Mouse (Mus musculus) kidney, adult 11 months (tissue): ENCODE data around the gene Gm20388.
"Not testable (repeated sequence)": the region's sequence is repeated elsewhere in the genome, so short reads cannot be mapped to it uniquely, and the experiment has no call there.

ENCODE experiments used
- DNase-seq: peaks from one replicate; pipeline ENCODE4 v3.0.0; 2022

Gm20388 gene

GRCm38 (mm10) chr8:121424600-121424999 is 1514.0 kb downstream of the Gm20388 start:
- no peak for DNase-seq

DNA sequence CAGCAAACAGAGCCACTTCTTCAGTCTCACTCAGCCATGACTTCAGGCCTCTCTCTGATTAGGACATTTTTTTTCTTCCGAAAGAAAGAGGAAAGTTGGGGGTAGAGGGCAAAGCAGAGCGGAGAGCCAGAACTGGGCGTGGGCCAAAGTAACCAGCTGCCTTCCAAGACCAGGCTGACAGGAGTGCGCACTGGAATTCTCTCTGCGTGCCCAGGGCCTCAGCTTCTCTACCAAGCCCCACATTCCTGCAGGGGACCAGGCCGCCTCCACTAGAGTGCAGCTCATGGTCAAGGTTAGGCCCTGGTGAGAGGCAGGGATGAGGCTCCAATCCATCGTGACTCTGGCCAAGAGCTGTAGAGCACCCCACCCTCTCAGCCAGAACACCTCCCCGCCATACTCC is 1520.9 kb downstream of the Gm20388 start:
- DNase-seq: no peak

GRCm38 (mm10) chr8:121433466-121433865 is 1522.8 kb downstream of the Gm20388 start:
- no peak for DNase-seq

- DNase-seq: no peak
Observed at GRCm38 (mm10) chr8:121436656-121437055, 1526.0 kb downstream of the Gm20388 start.

- no peak for DNase-seq
Observed at GRCm38 (mm10) chr8:121437506-121437905, 1526.9 kb downstream of the Gm20388 start.

DNA sequence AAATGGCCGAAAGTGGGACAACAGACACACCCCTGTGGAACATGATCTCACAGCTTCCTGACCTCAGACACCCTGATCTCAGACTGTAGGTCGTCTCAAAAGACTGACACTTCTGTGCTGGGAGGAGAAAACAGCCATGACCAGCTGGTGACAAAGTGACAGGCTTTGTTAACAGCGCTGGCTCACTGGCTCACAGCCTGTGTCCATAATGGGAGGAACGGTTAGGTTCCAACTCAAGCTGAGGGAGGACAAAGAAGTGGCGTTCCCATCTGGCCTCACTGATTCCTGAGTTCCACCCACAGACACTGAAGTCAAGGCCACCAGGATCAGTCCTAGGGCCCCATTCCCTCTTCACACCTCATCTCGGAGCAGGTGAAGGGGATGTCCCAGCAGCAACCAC is 1527.5 kb downstream of the Gm20388 start:
- no peak for DNase-seq

DNA sequence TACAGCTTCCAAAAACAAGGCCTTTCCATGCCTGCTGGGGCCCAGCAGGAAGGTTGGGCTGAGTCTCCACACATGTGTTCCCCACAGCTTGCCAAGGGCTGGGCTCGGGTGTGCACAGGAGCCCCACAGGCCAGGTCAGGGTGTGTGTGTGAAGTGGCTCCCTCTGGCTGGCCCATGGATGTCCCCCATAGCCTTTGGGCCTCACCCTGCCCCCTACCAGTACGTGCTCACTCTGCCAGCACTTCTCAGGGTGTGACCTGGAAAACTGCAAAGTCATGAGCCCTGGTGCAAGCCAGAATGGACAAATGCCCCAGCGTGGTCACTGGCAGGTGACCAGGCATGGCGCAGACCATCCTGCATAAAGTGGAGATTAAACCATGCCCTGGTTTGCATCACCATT is 1528.7 kb downstream of the Gm20388 start:
- DNase-seq: no peak

GRCm38 (mm10) chr8:121443361-121443760 is 1532.7 kb downstream of the Gm20388 start:
- no peak for DNase-seq

GRCm38 (mm10) chr8:121444521-121444920 is 1533.9 kb downstream of the Gm20388 start:
- DNase-seq: not testable (repeated sequence)

GRCm38 (mm10) chr8:121445027-121445471 is 1534.4 kb downstream of the Gm20388 start:
- no peak for DNase-seq

DNA sequence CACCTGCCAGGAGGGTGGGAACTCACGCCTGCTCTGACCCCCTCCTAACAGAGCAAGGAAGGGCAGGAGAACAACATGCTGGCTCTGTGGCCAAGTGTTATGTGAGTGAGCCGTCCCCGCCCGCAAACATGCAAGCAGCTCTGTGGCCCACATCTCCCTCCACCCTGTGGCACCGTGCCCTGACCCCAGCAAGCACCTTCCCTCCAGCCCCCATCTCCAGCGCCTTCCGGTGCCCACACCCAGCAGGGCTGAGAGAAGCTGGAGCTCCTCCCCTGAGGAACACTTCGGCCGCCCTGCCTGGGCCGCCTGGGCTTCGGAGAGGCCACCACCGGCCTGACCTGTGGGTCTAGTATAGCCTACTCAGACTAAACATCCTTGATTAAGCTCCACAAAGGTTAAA is 1535.5 kb downstream of the Gm20388 start:
- no peak for DNase-seq

- no peak for DNase-seq
Observed at GRCm38 (mm10) chr8:121446862-121447261, 1536.2 kb downstream of the Gm20388 start.

DNA sequence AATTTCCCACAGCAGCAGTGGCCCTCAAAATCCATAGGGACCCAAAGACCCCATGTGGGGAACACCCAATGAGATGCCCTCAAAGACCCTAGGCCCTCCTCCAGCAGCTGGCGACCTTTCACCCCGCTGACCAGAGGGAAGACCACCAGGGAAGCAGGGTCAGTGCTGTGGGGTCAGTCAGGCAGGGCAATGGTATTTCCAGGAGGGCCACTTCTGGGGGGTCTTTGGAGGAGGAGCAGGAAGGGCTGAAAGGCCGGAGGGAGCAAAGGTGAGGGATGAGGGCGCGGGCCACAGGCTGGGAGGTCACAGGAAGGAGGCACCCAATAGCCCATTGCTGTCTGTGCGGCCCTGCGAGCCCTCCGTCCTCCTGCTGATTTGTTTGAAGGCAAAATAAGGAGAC is 1539.6 kb downstream of the Gm20388 start:
- DNase-seq: no peak

DNA sequence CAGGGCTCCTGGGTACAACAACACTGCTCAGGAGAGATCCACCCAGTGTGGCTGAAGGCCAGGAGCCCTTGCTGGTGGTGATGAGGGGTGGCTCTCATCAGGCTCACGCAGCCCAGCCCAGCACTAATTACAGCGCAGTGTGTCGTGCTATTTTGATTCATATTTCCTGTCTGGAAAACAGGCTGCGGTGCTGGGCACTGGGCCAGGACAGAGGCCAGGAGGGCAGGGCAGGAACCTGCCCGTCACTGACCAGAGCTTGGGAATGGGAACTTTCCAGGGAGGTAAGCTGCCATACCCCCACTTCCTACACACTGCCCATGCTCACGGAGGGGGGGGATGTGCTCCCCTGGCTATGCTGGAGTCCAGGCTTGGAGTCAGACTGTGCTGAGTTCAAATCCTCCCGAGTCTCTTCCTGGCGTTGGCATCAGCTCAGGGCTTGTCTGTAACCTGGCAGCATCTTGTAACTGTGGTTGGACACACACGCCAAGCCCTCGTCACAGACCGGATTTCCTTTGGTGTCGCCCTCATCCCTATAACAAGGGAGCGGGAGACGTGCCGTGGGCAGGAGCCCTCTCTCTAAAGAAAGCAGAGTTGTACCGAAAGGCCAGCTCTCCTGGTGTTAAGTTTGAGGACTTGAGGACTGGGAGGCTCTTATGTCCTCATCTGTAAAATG is 1540.9 kb downstream of the Gm20388 start:
- peak; percentile 87 for DNase-seq

GRCm38 (mm10) chr8:121454737-121455136 is 1544.1 kb downstream of the Gm20388 start:
- no peak for DNase-seq

DNA sequence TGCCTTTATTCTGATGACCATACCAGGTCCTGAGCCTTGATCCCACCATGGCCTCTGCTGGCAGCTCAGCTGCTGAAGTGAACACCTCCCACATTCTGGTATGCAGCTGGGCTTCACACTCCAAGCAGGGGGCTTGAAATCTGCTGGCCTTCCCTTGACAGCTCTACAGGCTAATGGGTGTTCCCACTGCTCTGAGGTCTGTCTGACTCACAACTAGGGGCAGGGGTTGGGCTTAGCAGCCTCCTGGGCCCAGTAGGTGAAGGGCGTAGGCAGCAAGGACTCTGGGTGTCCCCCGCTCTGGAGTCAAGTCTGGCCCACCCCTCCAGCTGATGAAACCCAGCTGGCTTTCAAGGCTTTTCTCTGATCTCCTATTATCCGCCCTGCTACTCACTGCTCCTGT is 1550.6 kb downstream of the Gm20388 start:
- no peak for DNase-seq

GRCm38 (mm10) chr8:121462092-121462491 is 1551.5 kb downstream of the Gm20388 start:
- DNase-seq: no peak

GRCm38 (mm10) chr8:121468083-121469071 is 1557.7 kb downstream of the Gm20388 start:
- no peak for DNase-seq

- DNase-seq: no peak
Observed at GRCm38 (mm10) chr8:121474161-121474897, 1563.7 kb downstream of the Gm20388 start.

- DNase-seq: no peak
Observed at GRCm38 (mm10) chr8:121474898-121475284, 1564.2 kb downstream of the Gm20388 start.

DNA sequence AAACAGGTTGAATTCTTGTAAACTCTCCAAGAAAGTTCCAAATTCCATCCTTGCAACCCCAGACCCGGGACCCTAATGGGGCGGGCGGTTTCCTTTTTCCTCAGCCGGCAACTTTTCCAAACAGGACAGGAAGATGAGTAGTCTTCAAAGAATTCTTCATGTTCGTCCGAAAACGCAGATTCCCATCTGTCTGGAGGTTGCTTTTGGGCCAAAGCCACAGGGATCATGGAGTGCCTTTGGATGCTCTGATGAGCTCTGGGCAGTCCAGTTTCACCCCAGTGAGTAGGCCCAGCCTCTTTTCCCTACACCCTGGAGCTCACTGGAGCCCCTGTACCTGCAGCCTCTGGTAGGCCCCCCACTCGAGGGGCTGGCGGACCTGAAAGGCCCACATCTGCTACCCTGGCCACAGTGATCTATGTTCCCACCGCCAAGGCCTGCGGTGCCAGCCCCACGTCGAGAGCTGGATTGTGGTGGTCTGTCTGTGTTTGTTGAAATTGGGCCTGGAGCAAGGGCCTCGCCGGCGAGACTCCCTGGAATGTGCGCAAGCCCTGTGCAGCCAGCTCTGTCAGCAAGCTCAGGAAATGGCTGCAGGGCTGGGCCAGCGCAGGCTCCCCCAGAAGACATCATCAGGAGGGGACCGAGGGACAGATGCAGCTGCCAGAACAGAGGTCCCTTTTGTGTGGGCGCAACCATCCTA is 1567.4 kb downstream of the Gm20388 start:
- DNase-seq: no peak

GRCm38 (mm10) chr8:121479144-121479543 is 1568.5 kb downstream of the Gm20388 start:
- DNase-seq: no peak
